Mouse (Mus musculus) kidney, embryonic 15.5 days (tissue): ENCODE results near the gene Gmfb. TPM values are rescaled to one million over a fixed set of nuclear protein-coding genes. Genes with fewer than 3 reads are reported as not detected.
"Not testable (repeated sequence)": the region's sequence is repeated elsewhere in the genome, so short reads cannot be mapped to it uniquely, and the experiment has no call there.

Experiments
- ATAC-seq: fragments of 200-750 bp; cut with Nextera tagmentation; replicated peaks from 2 replicates; pipeline ENCODE4 v1.8.0; 2017; ENCODE audit warnings: moderate TSS enrichment; ENCODE audit not compliant: low FRiP score
- H3K27ac ChIP-seq: fragments of 300-500 bp; sonication (generic); 2 replicates; pipeline ENCODE4 v1.5.1; 2015; ENCODE audit warnings: mild to moderate bottlenecking, inconsistent platforms
- H3K27me3 ChIP-seq: fragments of 300-500 bp; sonication (generic); 2 replicates; pipeline ENCODE4 v1.6.1; 2015; ENCODE audit warnings: inconsistent platforms
- H3K36me3 ChIP-seq: fragments of 300-500 bp; sonication (generic); 2 replicates; pipeline ENCODE4 v1.6.1; 2015; ENCODE audit warnings: inconsistent platforms
- H3K4me1 ChIP-seq: fragments of 300-500 bp; sonication (generic); 2 replicates; pipeline ENCODE4 v1.6.1; 2015; ENCODE audit warnings: inconsistent platforms
- H3K4me2 ChIP-seq: fragments of 300-500 bp; sonication (generic); 2 replicates; pipeline ENCODE4 v1.6.1; 2015; ENCODE audit warnings: moderate library complexity, mild to moderate bottlenecking, inconsistent platforms
- H3K4me3 ChIP-seq: fragments of 300-500 bp; sonication (generic); replicated peaks from 2 replicates; pipeline ENCODE4 v1.5.1; 2015; ENCODE audit warnings: mild to moderate bottlenecking, inconsistent platforms
- H3K9ac ChIP-seq: fragments of 300-500 bp; sonication (generic); 2 replicates; pipeline ENCODE4 v1.6.1; 2015; ENCODE audit warnings: mild to moderate bottlenecking, inconsistent platforms
- H3K9me3 ChIP-seq: fragments of 300-500 bp; sonication (generic); replicated peaks from 2 replicates; pipeline ENCODE4 v1.6.1; 2016; ENCODE audit warnings: inconsistent platforms
- WGBS: fragments of 180-500 bp; shearing (Covaris S2); methylation state at CpG from one replicate; pipeline ENCODE4 v1.1.7; 2015; ENCODE audit warnings: mixed read lengths; 5-methylcytosine and 5-hydroxymethylcytosine counted together
- polyA plus RNA-seq: library from polyadenylated mRNA; unstranded; fragments of >200 nt; fragmentation: Nextera tagmentation; extraction: Ambion mirVana; gene quantifications from 2 replicates; pipeline ENCODE4 v1.2.1, GENCODE M21; 2015

Gmfb gene
- polyA plus RNA-seq, 1 experiment from 2014 or later = 72.3 TPM

- no peak for ATAC-seq
- peaks cover 3% of the 10 kb centered on the region; the same call in 1 of the 2 replicates for H3K27me3 ChIP-seq
- H3K36me3 ChIP-seq = no peaks in the 10 kb centered on the region
- no peak overlapping the region for H3K27ac ChIP-seq
- no peak overlapping the region for H3K9ac ChIP-seq
- WGBS = 42% methylated on average over 1 of the region's 1 CpGs
- no peaks in the 10 kb centered on the region for H3K4me1 ChIP-seq
- H3K4me2 ChIP-seq = no peak overlapping the region
- no peak overlapping the region for H3K4me3 ChIP-seq
- no peaks in the 10 kb centered on the region for H3K9me3 ChIP-seq
These were observed 5.4 kb upstream of the Gmfb start for GRCm38 (mm10) chr14:46827430-46827829.

- Histone ChIP-seq H3K27ac (no peak overlapping the region), H3K4me1 (peaks cover 14% of the 10 kb centered on the region), H3K4me2 (no peak overlapping the region), H3K4me3 (no peak overlapping the region), H3K36me3 (no peaks in the 10 kb centered on the region), H3K9ac (no peak overlapping the region), H3K9me3 (no peaks in the 10 kb centered on the region), H3K27me3 (peaks cover 3% of the 10 kb centered on the region; the same call in 1 of the 2 replicates)
- ATAC-seq = no peak
- 72% methylated on average over 2 of the region's 2 CpGs for WGBS
These were observed 2.0 kb upstream of the Gmfb start for GRCm38 (mm10) chr14:46823996-46824395.

DNA sequence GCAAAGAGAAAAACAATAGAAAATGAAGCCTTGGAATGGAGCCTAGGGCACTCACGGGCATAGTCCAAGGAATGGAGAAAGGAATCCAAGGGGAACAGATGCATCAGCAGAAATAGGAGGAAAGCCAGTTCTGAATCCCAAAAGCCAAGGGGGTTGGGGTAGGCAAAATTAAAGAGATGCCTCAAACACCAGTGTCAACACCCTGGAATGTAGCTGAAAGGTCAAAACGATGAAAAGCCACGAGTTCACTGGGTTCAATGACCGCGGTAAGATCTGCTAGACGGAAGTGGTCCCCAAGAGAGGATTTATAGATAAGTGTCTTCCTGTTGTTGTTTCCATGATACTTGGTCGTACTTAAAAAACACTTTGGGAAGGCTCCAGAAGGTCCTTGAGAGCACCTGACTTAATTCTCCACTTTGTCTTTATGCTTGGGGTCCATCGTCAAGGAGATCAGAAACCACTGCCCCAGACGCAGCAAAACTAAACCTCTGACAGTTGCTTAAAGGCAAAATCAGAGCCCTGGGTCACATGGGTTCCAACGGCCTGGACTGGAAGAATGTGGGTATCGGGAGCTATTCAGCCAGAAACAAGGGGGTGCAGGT lies 670 bp downstream of the Gmfb start:
- peaks cover 14% of the 10 kb centered on the region for H3K36me3 ChIP-seq
- H3K27ac ChIP-seq = peak overlapping the region; percentile 92
- peak overlapping the region; percentile 71 for H3K4me2 ChIP-seq
- H3K27me3 ChIP-seq = peaks cover 3% of the 10 kb centered on the region; the same call in 1 of the 2 replicates
- peak overlapping the region; percentile 86 for H3K9ac ChIP-seq
- WGBS = 0% methylated on average over 11 of the region's 11 CpGs
- no peak for ATAC-seq
- peaks cover 14% of the 10 kb centered on the region for H3K4me1 ChIP-seq
- no peaks in the 10 kb centered on the region for H3K9me3 ChIP-seq
- H3K4me3 ChIP-seq = peak overlapping the region; percentile 84

- not testable (repeated sequence) for H3K4me2 ChIP-seq, H3K9me3 ChIP-seq, H3K4me3 ChIP-seq, ATAC-seq, H3K27me3 ChIP-seq, H3K9ac ChIP-seq, H3K27ac ChIP-seq
- H3K36me3 ChIP-seq = peaks cover 26% of the 10 kb centered on the region
- WGBS = 81% methylated on average over 6 of the region's 6 CpGs
- H3K4me1 ChIP-seq = peaks cover 14% of the 10 kb centered on the region
These were observed 2.1 kb downstream of the Gmfb start for GRCm38 (mm10) chr14:46819961-46820360.

DNA sequence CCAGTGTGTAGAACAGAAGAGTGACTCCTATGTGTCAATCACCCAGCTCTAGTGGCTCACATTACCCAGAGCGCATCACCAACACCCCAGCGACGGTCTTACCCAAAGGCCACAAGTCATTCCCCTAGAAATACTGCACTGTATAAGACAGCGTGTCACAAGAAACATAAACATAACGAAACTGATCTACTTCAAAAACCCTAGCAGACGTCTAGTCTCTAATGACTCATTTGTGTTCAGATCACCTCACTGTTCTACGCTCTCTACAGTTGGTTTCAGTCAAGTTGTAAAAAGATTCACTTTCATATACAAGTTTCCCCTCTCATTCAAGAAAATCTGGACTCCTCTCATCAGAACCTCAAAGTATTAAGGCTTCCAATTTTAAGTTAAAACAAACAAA lies 3.3 kb downstream of the Gmfb start:
- ATAC-seq = no peak
- 85% methylated on average over 7 of the region's 7 CpGs for WGBS
- H3K4me2 ChIP-seq = no peak overlapping the region
- H3K36me3 ChIP-seq = peaks cover 35% of the 10 kb centered on the region
- H3K27ac ChIP-seq = no peak overlapping the region
- no peak overlapping the region for H3K9ac ChIP-seq
- peaks cover 14% of the 10 kb centered on the region for H3K4me1 ChIP-seq
- no peak overlapping the region for H3K4me3 ChIP-seq
- H3K27me3 ChIP-seq = no peaks in the 10 kb centered on the region
- H3K9me3 ChIP-seq = no peaks in the 10 kb centered on the region

DNA sequence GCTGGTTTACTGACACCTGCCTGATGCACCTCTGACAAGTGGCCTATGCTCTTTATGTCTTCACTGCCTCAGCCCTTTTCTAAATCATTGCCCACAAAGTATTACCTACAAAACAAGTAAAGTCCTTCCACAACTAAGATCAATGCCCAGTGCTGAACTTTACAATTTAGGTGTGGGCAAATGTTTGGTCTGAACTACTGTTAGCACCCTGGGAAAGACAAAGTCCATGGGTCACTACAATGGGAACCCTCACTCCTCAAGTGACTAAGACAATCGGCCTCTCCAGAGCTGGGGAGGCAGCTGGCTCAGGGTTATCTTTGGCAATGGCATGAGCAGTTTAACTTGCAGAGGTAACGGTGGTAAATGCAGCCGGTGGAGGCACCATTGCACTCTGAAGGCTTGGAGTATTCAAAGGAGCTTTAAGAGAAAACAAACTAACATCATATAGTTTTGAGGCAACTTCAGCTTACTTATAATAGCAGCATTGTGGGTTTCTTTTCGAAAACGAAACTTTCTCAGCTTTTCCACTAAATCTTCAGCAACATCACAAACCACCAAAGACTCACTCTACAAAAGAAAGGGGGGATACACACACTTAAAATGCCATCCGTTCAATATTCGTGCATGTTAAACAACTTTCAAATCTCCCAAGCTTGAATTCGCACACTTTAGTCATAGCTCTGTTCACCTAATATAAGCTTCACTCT lies 5.0 kb downstream of the Gmfb start:
- H3K9me3 ChIP-seq = no peaks in the 10 kb centered on the region
- ATAC-seq = no peak
- H3K36me3 ChIP-seq = peaks cover 50% of the 10 kb centered on the region
- H3K4me2 ChIP-seq = no peak overlapping the region
- H3K9ac ChIP-seq = no peak overlapping the region
- H3K27me3 ChIP-seq = no peaks in the 10 kb centered on the region
- H3K4me3 ChIP-seq = no peak overlapping the region
- no peak overlapping the region for H3K27ac ChIP-seq
- WGBS = 95% methylated on average over 8 of the region's 8 CpGs
- H3K4me1 ChIP-seq = peaks cover 14% of the 10 kb centered on the region

- H3K4me3 ChIP-seq = no peak overlapping the region
- H3K4me2 ChIP-seq = no peak overlapping the region
- no peak overlapping the region for H3K9ac ChIP-seq
- no peak for ATAC-seq
- no peak overlapping the region for H3K27ac ChIP-seq
- no peaks in the 10 kb centered on the region for H3K9me3 ChIP-seq
- WGBS = 90% methylated on average over 6 of the region's 6 CpGs
- H3K4me1 ChIP-seq = peaks cover 7% of the 10 kb centered on the region
- H3K27me3 ChIP-seq = no peaks in the 10 kb centered on the region
- H3K36me3 ChIP-seq = peaks cover 63% of the 10 kb centered on the region
These were observed 6.4 kb downstream of the Gmfb start for GRCm38 (mm10) chr14:46815640-46816039.

DNA sequence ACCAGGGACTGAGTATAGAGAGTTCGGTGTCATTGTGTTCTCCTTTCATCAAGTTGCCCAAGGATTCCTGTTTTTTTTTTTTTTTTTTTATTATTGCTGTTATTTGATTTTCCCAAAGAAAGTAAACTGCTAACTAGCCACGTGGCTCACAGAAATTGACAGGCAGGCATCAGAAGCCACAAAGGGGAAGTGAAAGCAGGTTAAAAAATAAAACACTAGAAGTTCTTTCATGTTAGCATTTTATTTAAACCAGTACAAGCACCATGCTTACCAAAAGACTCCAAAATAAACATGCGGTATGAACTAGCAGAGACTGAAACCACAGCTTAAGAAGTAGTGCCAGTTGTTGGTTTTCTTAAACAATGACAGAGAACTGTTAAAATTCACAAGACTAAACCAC lies 14.1 kb downstream of the Gmfb start:
- Histone ChIP-seq H3K4me2 (no peak overlapping the region), H3K4me1 (no peaks in the 10 kb centered on the region), H3K4me3 (no peak overlapping the region), H3K36me3 (peaks cover 49% of the 10 kb centered on the region), H3K27ac (no peak overlapping the region), H3K27me3 (no peaks in the 10 kb centered on the region), H3K9me3 (no peaks in the 10 kb centered on the region), H3K9ac (no peak overlapping the region)
- 87% methylated on average over 3 of the region's 3 CpGs for WGBS
- no peak for ATAC-seq

- Histone ChIP-seq H3K4me3 (no peak overlapping the region), H3K27ac (no peak overlapping the region), H3K4me1 (no peaks in the 10 kb centered on the region), H3K9ac (no peak overlapping the region), H3K27me3 (no peaks in the 10 kb centered on the region), H3K9me3 (no peaks in the 10 kb centered on the region), H3K4me2 (no peak overlapping the region), H3K36me3 (peaks cover 34% of the 10 kb centered on the region)
- no peak for ATAC-seq
- WGBS = 85% methylated on average over 5 of the region's 5 CpGs
These were observed 15.9 kb downstream of the Gmfb start for GRCm38 (mm10) chr14:46806186-46806585.

DNA sequence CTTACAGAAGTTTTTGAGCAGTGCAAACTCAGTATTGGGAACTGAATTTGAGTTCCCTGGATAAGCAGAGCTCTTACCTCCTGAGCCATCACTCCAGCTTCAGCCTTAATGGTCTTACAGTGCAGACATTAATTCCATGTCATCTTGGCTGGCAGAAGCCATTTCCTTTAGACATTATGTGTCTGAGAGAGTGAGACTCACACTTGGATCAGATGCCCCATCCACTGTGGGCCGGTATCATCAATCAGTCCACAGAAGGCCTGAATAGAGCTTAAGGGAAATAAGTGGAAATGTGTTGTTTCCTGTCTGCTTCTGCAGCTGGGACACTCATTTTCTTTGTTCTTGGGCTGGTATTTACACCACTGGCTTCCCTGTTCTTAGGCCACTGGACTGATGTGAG lies 18.3 kb downstream of the Gmfb start:
- Histone ChIP-seq H3K27ac (no peak overlapping the region), H3K4me3 (no peak overlapping the region), H3K9me3 (no peaks in the 10 kb centered on the region), H3K36me3 (peaks cover 13% of the 10 kb centered on the region), H3K4me2 (no peak overlapping the region), H3K27me3 (no peaks in the 10 kb centered on the region), H3K4me1 (no peaks in the 10 kb centered on the region), H3K9ac (no peak overlapping the region)
- ATAC-seq = no peak
- WGBS = 80% methylated on average over 1 of the region's 1 CpGs

DNA sequence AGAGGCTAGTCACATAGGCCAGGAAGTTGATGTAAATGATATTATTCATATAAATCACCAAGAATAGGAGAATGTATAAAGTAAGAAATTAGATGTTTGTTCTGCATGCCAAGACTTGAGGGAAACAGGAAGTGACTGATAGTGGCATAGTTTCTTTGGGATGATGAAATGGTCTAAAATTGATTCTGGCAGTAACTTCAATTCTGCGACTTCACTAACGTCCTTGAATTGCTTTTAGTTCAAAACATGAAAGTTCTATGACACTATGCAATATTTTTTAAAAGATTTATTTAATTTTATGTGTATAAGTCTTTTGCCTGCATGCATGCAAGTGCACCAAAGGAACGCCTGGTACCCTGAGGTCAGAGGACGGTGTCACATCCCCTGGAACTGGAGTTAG lies 18.8 kb downstream of the Gmfb start:
- Histone ChIP-seq H3K9ac (no peak overlapping the region), H3K27me3 (no peaks in the 10 kb centered on the region), H3K36me3 (peaks cover 13% of the 10 kb centered on the region), H3K9me3 (no peaks in the 10 kb centered on the region), H3K4me3 (no peak overlapping the region), H3K4me2 (no peak overlapping the region), H3K27ac (no peak overlapping the region), H3K4me1 (no peaks in the 10 kb centered on the region)
- 86% methylated on average over 4 of the region's 4 CpGs for WGBS
- no peak for ATAC-seq

GRCm38 (mm10) chr14:46800684-46801345 lies 21.2 kb downstream of the Gmfb start:
- no peak for ATAC-seq
- 68% methylated on average over 3 of the region's 3 CpGs for WGBS
- Histone ChIP-seq H3K4me2 (no peak overlapping the region), H3K27me3 (no peaks in the 10 kb centered on the region), H3K9me3 (no peaks in the 10 kb centered on the region), H3K4me3 (no peak overlapping the region), H3K4me1 (no peaks in the 10 kb centered on the region), H3K36me3 (peaks cover 9% of the 10 kb centered on the region), H3K9ac (no peak overlapping the region), H3K27ac (no peak overlapping the region)
